Mouse (Mus musculus) heart, embryonic 14.5 days (tissue): ENCODE data around the gene E130208F15Rik. TPM values are rescaled to one million over a fixed set of nuclear protein-coding genes. Genes with fewer than 3 reads are reported as not detected.

Experiments used
- ATAC-seq: fragments of 200-750 bp; cut with Nextera tagmentation; 2 replicates; pipeline ENCODE4 v1.8.0; 2017; ENCODE audit warnings: low read depth, moderate TSS enrichment; ENCODE audit not compliant: insufficient number of reproducible peaks, insufficient read depth, low FRiP score
- H3K27ac ChIP-seq, 2 experiments: fragments of 200-500 bp in 1 of 2; fragments of 300-500 bp in 1 of 2; sonication (generic) in 1 of 2; replicated peaks in 1 of 2; 2 replicates each; pipeline ENCODE4 v1.5.1; 2012 to 2014; ENCODE audit warnings: low read depth in 2 of 2, low read length in 2 of 2, control low read depth in 1 of 2, mild to moderate bottlenecking in 1 of 2, mixed read lengths in 1 of 2; ENCODE audit not compliant: control insufficient read depth in 1 of 2, insufficient read depth in 1 of 2
- H3K27me3 ChIP-seq: fragments of 300-500 bp; sonication (generic); 2 replicates; pipeline ENCODE4 v1.6.1; 2014; ENCODE audit warnings: mild to moderate bottlenecking, low read length, control low read depth; ENCODE audit not compliant: control insufficient read depth, insufficient read depth
- H3K36me3 ChIP-seq: fragments of 300-500 bp; sonication (generic); 2 replicates; pipeline ENCODE4 v1.6.1; 2014; ENCODE audit warnings: mild to moderate bottlenecking, control low read depth, low read length, mixed read lengths; ENCODE audit not compliant: control insufficient read depth, insufficient read depth
- H3K4me1 ChIP-seq, 2 experiments: fragments of 200-500 bp in 1 of 2; fragments of 300-500 bp in 1 of 2; sonication (generic) in 1 of 2; 2 replicates each; pipeline ENCODE4 v1.6.1; 2012 to 2014; ENCODE audit warnings: low read length in 2 of 2, control low read depth in 1 of 2, mixed read lengths in 1 of 2; ENCODE audit not compliant: control insufficient read depth in 2 of 2, insufficient read depth in 2 of 2
- H3K4me2 ChIP-seq: fragments of 300-500 bp; sonication (generic); 2 replicates; pipeline ENCODE4 v1.6.1; 2014; ENCODE audit warnings: mild to moderate bottlenecking, low read length
- H3K4me3 ChIP-seq, 2 experiments: fragments of 200-500 bp in 1 of 2; fragments of 300-500 bp in 1 of 2; sonication (generic) in 1 of 2; 2 replicates each; pipeline ENCODE4 v1.5.1; 2012 to 2014; ENCODE audit warnings: low read length in 2 of 2, mild to moderate bottlenecking in 2 of 2, control low read depth in 1 of 2, low read depth in 1 of 2, moderate library complexity in 1 of 2; ENCODE audit not compliant: control insufficient read depth in 1 of 2, insufficient read depth in 1 of 2
- H3K9ac ChIP-seq: fragments of 300-500 bp; sonication (generic); 2 replicates; pipeline ENCODE4 v1.6.1; 2014; ENCODE audit warnings: mild to moderate bottlenecking, low read length
- H3K9me3 ChIP-seq: fragments of 300-500 bp; sonication (generic); 2 replicates; pipeline ENCODE4 v1.6.1; 2016; ENCODE audit warnings: low read length, control low read depth; ENCODE audit not compliant: control insufficient read depth
- WGBS: fragments of 180-500 bp; shearing (Covaris S2); extraction: QIAGEN DNeasy Blood & Tissue Kit; methylation state at CpG from one replicate; pipeline ENCODE4 v1.1.7; 2014; 5-methylcytosine and 5-hydroxymethylcytosine counted together
- polyA plus RNA-seq: library from polyadenylated mRNA; unstranded; fragments of >200 nt; fragmentation: Nextera tagmentation; extraction: Ambion mirVana; gene quantifications from 2 replicates; pipeline ENCODE4 v1.2.1, GENCODE M21; 2014

Gene E130208F15Rik
- polyA plus RNA-seq, 1 experiment from 2014 or later = not detected

DNA sequence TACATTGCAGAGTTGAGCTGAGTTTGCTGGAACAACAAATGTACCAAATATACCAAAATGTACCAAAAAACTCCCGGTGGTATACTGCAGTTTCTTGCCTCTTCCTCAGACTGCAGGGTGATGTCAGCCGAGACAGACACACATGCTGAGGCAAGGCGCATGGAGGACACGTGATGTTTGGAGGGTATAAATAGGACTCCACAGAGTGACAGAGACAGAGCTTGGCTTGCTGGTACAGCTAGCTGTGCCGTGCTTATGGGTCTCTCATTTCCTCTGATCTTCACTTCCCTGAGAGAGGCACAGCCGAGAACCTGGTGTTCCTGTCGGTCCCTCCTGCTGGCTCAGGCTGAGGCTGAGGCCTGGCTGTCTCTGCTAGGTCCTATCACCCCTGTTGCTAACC lies 38.8 kb upstream of the E130208F15Rik start:
- Histone ChIP-seq H3K9ac (0 out of 2 replicates have a peak overlapping the region, but pooled peaks have one; percentile 21), H3K4me3 (no peak overlapping the region), H3K27me3 (no peaks in the 10 kb centered on the region), H3K9me3 (no peaks in the 10 kb centered on the region), H3K27ac (no peak overlapping the region), H3K4me1 (peaks cover 7 to 13% of the 10 kb centered on the region in 2 experiments; a peak in 3 of 4 replicates), H3K36me3 (no peaks in the 10 kb centered on the region), H3K4me2 (no peak overlapping the region)
- WGBS = 49% methylated on average over 7 of the region's 7 CpGs
- ATAC-seq = no peak

DNA sequence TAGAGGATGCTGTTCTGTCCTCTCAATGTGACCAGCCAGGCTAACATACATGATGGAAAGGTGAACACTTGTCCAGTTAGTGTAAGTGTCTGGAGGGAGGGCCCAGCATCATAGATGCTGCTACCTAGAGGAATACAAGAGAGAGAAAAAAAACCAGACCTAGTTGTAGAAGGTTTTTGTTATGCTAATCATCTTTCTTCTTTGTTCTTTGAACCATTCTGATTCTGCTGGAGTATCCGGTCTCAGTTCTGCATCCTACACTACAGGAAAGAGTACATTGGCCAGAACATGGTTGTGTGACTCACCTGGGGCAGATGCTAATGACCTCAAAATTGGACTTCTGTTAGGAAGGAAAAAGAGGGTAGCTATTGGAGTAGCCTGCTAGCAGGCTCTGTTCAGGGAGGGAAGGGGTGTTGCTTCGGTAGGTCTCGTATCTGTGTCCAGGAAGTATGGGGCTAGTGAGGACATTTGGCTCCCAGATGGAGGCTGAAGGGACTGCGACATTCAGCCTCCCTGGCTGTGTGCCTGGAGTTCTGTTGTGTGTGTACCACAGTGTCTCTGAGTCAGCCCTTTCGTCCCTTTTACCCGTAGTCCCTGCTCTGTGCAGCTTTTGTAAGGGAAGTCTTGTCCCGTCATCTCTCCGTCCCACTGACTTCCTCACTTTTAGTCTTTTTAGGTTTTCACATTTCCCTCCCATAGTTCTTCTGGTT lies 34.7 kb upstream of the E130208F15Rik start:
- Histone ChIP-seq H3K36me3 (no peaks in the 10 kb centered on the region), H3K4me1 (peaks cover 6 to 11% of the 10 kb centered on the region in 2 experiments; a peak in 3 of 4 replicates), H3K4me3 (no peak overlapping the region), H3K9me3 (no peaks in the 10 kb centered on the region), H3K9ac (no peak overlapping the region; the same call in 1 of the 2 replicates), H3K27me3 (no peaks in the 10 kb centered on the region; the same call in 1 of the 2 replicates), H3K27ac (0 out of 4 replicates have a peak overlapping the region, but pooled peaks of 1 of the 2 experiments have one; percentile 9), H3K4me2 (no peak overlapping the region)
- WGBS = 46% methylated on average over 8 of the region's 8 CpGs
- no peak for ATAC-seq

DNA sequence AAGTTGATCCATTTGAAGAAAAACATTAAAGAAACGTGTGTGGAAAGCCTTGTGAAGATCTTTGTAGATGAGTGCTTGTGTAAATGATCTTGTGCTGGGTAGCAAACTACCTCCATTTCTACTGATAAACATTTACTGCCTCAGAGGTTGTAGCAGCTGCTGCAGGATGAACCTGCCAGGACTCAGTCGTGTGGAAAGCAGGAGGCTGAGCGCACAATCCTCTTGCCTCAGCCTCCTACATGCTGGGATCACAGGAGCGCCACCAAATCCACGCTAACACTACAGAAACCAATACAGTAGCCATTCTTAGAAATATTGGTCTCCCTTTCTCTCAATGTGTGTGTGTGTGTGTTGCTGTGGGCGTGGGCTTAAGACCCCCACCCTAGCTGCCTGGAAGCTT lies 33.5 kb upstream of the E130208F15Rik start:
- Histone ChIP-seq H3K4me1 (peaks cover 6% of the 10 kb centered on the region in 2 experiments; a peak in 3 of 4 replicates), H3K4me3 (no peak overlapping the region), H3K4me2 (no peak overlapping the region), H3K27ac (no peak overlapping the region), H3K36me3 (no peaks in the 10 kb centered on the region), H3K9ac (no peak overlapping the region), H3K27me3 (no peaks in the 10 kb centered on the region; the same call in 1 of the 2 replicates), H3K9me3 (no peaks in the 10 kb centered on the region)
- 62% methylated on average over 6 of the region's 6 CpGs for WGBS
- no peak for ATAC-seq

DNA sequence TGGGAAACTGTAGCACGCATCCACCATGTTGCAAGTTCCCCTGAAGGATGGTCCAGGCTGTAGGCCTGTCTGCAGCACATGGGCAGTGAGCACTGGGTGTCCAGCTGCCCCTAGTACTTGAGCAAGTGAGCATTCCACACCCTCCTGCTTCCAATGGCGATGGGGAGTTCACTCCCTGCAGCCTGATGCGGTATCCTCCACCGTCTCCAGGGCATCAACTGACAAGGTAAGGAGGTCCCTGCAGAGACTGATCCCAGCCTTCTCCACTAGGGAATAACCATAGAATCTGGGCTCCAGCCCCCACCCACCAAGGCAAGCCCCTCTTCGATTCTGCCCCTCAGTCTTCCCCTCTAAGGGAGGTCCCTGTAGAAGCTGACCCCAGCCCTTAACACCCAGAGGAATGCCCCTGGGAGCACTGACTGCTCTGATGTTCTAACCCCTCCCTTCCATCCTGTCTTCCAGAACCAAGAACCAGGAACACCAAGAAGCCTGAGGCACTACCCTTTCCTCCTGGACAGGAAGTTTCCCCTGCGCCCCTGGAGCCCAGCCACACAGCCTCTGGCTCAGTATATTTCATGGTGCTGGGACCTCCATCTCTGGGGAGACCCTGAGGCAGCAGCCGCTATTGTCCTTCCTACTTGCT lies 32.3 kb upstream of the E130208F15Rik start:
- Histone ChIP-seq H3K4me2 (no peak overlapping the region), H3K36me3 (no peaks in the 10 kb centered on the region), H3K9ac (no peak overlapping the region), H3K27ac (no peak overlapping the region), H3K4me1 (peaks cover 6 to 7% of the 10 kb centered on the region in 2 experiments; a peak in 3 of 4 replicates), H3K27me3 (no peaks in the 10 kb centered on the region; the same call in 1 of the 2 replicates), H3K4me3 (no peak overlapping the region), H3K9me3 (no peaks in the 10 kb centered on the region)
- no peak for ATAC-seq
- 55% methylated on average over 7 of the region's 7 CpGs for WGBS

DNA sequence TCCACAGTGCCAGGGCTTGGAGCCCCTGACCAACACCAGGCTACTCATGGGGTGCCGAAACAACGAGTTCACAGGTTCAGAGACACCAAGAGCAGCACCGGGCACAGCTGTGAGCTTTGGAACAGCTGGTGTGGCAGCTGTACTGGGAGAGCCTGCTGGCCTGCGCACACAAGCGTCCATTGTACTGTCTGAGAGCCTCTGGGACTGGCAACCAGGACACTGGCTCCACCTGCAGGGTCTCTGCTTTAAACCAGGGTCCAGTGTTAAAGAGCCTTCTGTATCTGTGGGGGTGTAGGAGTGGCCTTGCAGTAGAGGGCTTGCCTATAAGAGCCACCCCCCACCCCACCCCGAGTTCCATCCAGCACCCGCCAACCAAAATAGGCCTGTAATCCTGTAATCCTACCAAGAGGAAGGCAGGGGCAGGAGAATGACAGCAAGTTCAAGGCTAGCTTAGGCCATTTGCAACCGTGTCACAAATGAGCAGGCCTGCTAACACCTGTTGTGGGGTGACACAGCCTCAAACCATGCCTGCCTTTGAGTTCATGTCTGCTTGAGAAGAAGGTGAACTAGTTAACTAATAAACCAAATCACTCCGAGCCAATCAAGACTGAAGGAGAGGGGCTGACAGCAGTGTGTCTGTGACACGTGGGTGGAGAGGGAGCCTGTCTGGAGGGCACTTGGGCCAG lies 31.7 kb upstream of the E130208F15Rik start:
- Histone ChIP-seq H3K9ac (no peak overlapping the region), H3K4me1 (peaks cover 6 to 7% of the 10 kb centered on the region in 2 experiments; a peak in 3 of 4 replicates), H3K9me3 (no peaks in the 10 kb centered on the region), H3K36me3 (no peaks in the 10 kb centered on the region), H3K4me3 (no peak overlapping the region), H3K27ac (no peak overlapping the region), H3K27me3 (no peaks in the 10 kb centered on the region; the same call in 1 of the 2 replicates), H3K4me2 (no peak overlapping the region)
- ATAC-seq = peak; percentile 56; the same call in 1 of the 2 replicates
- 54% methylated on average over 10 of the region's 10 CpGs for WGBS

DNA sequence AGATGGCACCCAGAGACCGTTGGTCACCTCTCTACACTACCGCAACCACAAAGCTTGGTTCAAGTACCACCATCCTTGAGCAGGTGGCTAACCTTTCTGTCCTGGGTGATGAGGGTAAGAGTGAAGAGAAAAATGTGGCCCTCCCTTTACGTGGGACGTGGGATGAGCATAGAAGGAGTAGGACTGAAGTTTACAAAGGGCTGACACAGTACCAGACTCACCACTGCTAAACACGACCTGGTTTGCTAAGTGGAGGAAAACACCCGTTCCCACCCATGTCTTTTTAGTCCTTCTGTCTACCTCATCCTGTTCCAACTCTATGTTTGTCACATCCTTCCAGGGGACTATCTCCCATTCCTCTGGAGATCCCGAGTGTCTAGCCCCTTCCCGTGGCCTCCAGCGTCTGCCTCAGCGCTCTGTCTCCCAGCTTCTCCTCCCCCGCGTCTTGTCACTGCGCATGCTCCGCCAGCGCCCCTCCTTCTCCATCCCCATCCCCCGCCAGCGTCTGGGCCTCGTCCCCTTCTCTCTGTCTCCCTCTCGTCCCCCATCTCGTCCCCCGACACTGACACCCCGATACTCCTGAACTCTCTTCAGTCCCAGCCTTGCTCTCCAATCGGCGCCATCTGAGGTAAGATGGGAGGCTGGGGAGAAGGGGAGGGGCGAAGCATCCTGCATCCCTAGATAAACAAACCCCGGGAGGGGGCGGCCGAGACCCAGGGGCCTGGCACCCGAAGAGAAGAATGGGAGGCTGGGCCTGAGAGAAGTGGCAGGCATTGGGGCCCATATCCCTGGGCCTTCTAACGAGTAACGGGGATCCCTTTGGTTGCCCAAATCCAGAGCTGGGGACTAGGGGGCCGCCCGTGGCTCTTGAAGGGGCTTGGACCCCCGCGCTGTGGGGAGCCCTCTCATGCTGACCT lies 30.1 kb upstream of the E130208F15Rik start, which contains the start of gene Clip3:
Clip3 (plus strand) TSS at position 514 of the 917 bp plus-strand sequence.
- peak within 1 kb of the TSS; percentile 51 to 77 for H3K4me3 ChIP-seq

More for the DNA sequence above, 30.1 kb upstream of the E130208F15Rik start, which contains the start of gene Clip3:
- no peak for ATAC-seq
- WGBS = 7% methylated on average over 35 of the region's 35 CpGs
- Histone ChIP-seq H3K27me3 (no peaks in the 10 kb centered on the region; the same call in 1 of the 2 replicates), H3K27ac (peak within 1 kb of the TSS; percentile 15 to 28; a peak in 2 of 4 replicates), H3K9ac (peak within 1 kb of the TSS; percentile 69), H3K9me3 (no peaks in the 10 kb centered on the region), H3K4me2 (peak within 1 kb of the TSS; percentile 56), H3K36me3 (no peaks in the 10 kb centered on the region), H3K4me1 (peaks cover 6 to 7% of the 10 kb centered on the region in 2 experiments; a peak in 3 of 4 replicates)
